Mouse (Mus musculus): ENCODE results near the gene Gcc2. TPM values are rescaled to one million over a fixed set of nuclear protein-coding genes. Genes with fewer than 3 reads are reported as not detected.
"Not testable (repeated sequence)": the region's sequence is repeated elsewhere in the genome, so short reads cannot be mapped to it uniquely, and the experiment has no call there.

Gene Gcc2
- polyA plus RNA-seq, 1 experiment = not detected

GRCm38 (mm10) chr10:58320881-58321280, 65.6 kb downstream of the Gcc2 start:
- no peaks in the 10 kb centered on the region for H3K4me1 ChIP-seq (ENCODE audit: control insufficient read depth, insufficient read depth, low read length)
- TF ChIP-seq CTCF (IDR thresholded peaks at IDR 0.05; ENCODE audit: insufficient read depth, low read depth, low read length) = no peak
- 96% methylated on average over 3 of the region's 3 CpGs for whole genome bisulfite sequencing
- no peak overlapping the region for H3K4me3 ChIP-seq (ENCODE audit: insufficient read depth, low read depth, low read length)
- H3K27ac ChIP-seq (ENCODE audit: insufficient read depth, low read depth, low read length) = no peak overlapping the region

- H3K4me3 ChIP-seq (ENCODE audit: insufficient read depth, low read depth, low read length) = peak overlapping the region; percentile 92
- H3K27ac ChIP-seq (ENCODE audit: insufficient read depth, low read depth, low read length) = peak overlapping the region; percentile 27
- no peak for TF ChIP-seq CTCF (IDR thresholded peaks at IDR 0.05; ENCODE audit: insufficient read depth, low read depth, low read length)
- TF ChIP-seq POLR2A (IDR thresholded peaks at IDR 0.05; ENCODE audit: insufficient read depth, low read depth, low read length) = no peak
- 28% methylated on average over 6 of the region's 6 CpGs for WGBS
- H3K4me1 ChIP-seq (ENCODE audit: control insufficient read depth, insufficient read depth, low read length) = 0 out of 2 replicates have a peak, but pooled peaks cover 2% of the 10 kb centered on the region
These were observed 67.2 kb downstream of the Gcc2 start for GRCm38 (mm10) chr10:58322361-58323027.

GRCm38 (mm10) chr10:58323028-58323991, 68.0 kb downstream of the Gcc2 start, which contains the start of gene Lims1:
Gene Lims1 (plus strand): TSS chr10:58323466.
- 0 out of 2 replicates have a peak, but pooled peaks have one; percentile 13 for TF ChIP-seq CTCF (IDR thresholded peaks at IDR 0.05; ENCODE audit: insufficient read depth, low read depth, low read length)
- peak; percentile 44 for TF ChIP-seq POLR2A (IDR thresholded peaks at IDR 0.05; ENCODE audit: insufficient read depth, low read depth, low read length)
- peak within 1 kb of the TSS; percentile 27 for H3K27ac ChIP-seq (ENCODE audit: insufficient read depth, low read depth, low read length)
- H3K4me1 ChIP-seq (ENCODE audit: control insufficient read depth, insufficient read depth, low read length) = 0 out of 2 replicates have a peak, but pooled peaks cover 2% of the 10 kb centered on the region
- under 1% methylated on average over 85 of the region's 86 CpGs for WGBS
- H3K4me3 ChIP-seq (ENCODE audit: insufficient read depth, low read depth, low read length) = peak within 1 kb of the TSS; percentile 92

- Histone ChIP-seq H3K27ac (ENCODE audit: insufficient read depth, low read depth, low read length) (no peak overlapping the region), H3K4me1 (ENCODE audit: control insufficient read depth, insufficient read depth, low read length) (0 out of 2 replicates have a peak, but pooled peaks cover 2% of the 10 kb centered on the region), H3K4me3 (ENCODE audit: insufficient read depth, low read depth, low read length) (no peak overlapping the region)
- TF ChIP-seq CTCF (IDR thresholded peaks at IDR 0.05; ENCODE audit: insufficient read depth, low read depth, low read length) (no peak), POLR2A (IDR thresholded peaks at IDR 0.05; ENCODE audit: insufficient read depth, low read depth, low read length) (no peak)
- 20% methylated on average over 3 of the region's 3 CpGs for WGBS
These were observed 71.0 kb downstream of the Gcc2 start for GRCm38 (mm10) chr10:58326271-58326670.

GRCm38 (mm10) chr10:58327836-58328235, 72.5 kb downstream of the Gcc2 start:
- not testable (repeated sequence) for H3K27ac ChIP-seq (ENCODE audit: insufficient read depth, low read depth, low read length); H3K4me1 ChIP-seq (ENCODE audit: control insufficient read depth, insufficient read depth, low read length); H3K4me3 ChIP-seq (ENCODE audit: insufficient read depth, low read depth, low read length)
- 96% methylated on average over 6 of the region's 6 CpGs for WGBS

- Histone ChIP-seq H3K4me1 (ENCODE audit: control insufficient read depth, insufficient read depth, low read length) (0 out of 2 replicates have a peak, but pooled peaks cover 2% of the 10 kb centered on the region), H3K27ac (ENCODE audit: insufficient read depth, low read depth, low read length) (no peak overlapping the region), H3K4me3 (ENCODE audit: insufficient read depth, low read depth, low read length) (no peak overlapping the region)
- TF ChIP-seq CTCF (IDR thresholded peaks at IDR 0.05; ENCODE audit: insufficient read depth, low read depth, low read length) (no peak), POLR2A (IDR thresholded peaks at IDR 0.05; ENCODE audit: insufficient read depth, low read depth, low read length) (no peak)
- WGBS = 91% methylated on average over 8 of the region's 8 CpGs
These were observed 73.3 kb downstream of the Gcc2 start for GRCm38 (mm10) chr10:58328517-58329108.

- H3K4me1 ChIP-seq (ENCODE audit: control insufficient read depth, insufficient read depth, low read length) = 0 out of 2 replicates have a peak, but pooled peaks cover 2% of the 10 kb centered on the region
- no peak overlapping the region for H3K27ac ChIP-seq (ENCODE audit: insufficient read depth, low read depth, low read length)
- no peak overlapping the region for H3K4me3 ChIP-seq (ENCODE audit: insufficient read depth, low read depth, low read length)
- TF ChIP-seq CTCF (IDR thresholded peaks at IDR 0.05; ENCODE audit: insufficient read depth, low read depth, low read length) = no peak
- no peak for TF ChIP-seq POLR2A (IDR thresholded peaks at IDR 0.05; ENCODE audit: insufficient read depth, low read depth, low read length)
These were observed 75.3 kb downstream of the Gcc2 start for GRCm38 (mm10) chr10:58330635-58331034.

- Histone ChIP-seq H3K4me1 (ENCODE audit: control insufficient read depth, insufficient read depth, low read length) (no peaks in the 10 kb centered on the region), H3K27ac (ENCODE audit: insufficient read depth, low read depth, low read length) (no peak overlapping the region), H3K4me3 (ENCODE audit: insufficient read depth, low read depth, low read length) (no peak overlapping the region)
- TF ChIP-seq POLR2A (IDR thresholded peaks at IDR 0.05; ENCODE audit: insufficient read depth, low read depth, low read length) (no peak), CTCF (IDR thresholded peaks at IDR 0.05; ENCODE audit: insufficient read depth, low read depth, low read length) (no peak)
These were observed 76.4 kb downstream of the Gcc2 start for GRCm38 (mm10) chr10:58331741-58332140.

- no peaks in the 10 kb centered on the region for H3K4me1 ChIP-seq (ENCODE audit: control insufficient read depth, insufficient read depth, low read length)
- no peak overlapping the region for H3K4me3 ChIP-seq (ENCODE audit: insufficient read depth, low read depth, low read length)
- no peak for TF ChIP-seq POLR2A (IDR thresholded peaks at IDR 0.05; ENCODE audit: insufficient read depth, low read depth, low read length)
- no peak for TF ChIP-seq CTCF (IDR thresholded peaks at IDR 0.05; ENCODE audit: insufficient read depth, low read depth, low read length)
- H3K27ac ChIP-seq (ENCODE audit: insufficient read depth, low read depth, low read length) = no peak overlapping the region
- 89% methylated on average over 5 of the region's 5 CpGs for WGBS
These were observed 78.1 kb downstream of the Gcc2 start for GRCm38 (mm10) chr10:58333414-58333813.
